Mouse (Mus musculus) midbrain, embryonic 15.5 days (tissue): ENCODE measurements around the gene Nfia. TPM values are rescaled to one million over a fixed set of nuclear protein-coding genes. Genes with fewer than 3 reads are reported as not detected.
A peak's percentile ranks its signal among the peaks of the same experiment; 100 is the strongest.

ENCODE experiments used
- ATAC-seq: fragments of 200-750 bp; cut with Nextera tagmentation; replicated peaks from 2 replicates; pipeline ENCODE4 v1.8.0; 2017; ENCODE audit warnings: moderate TSS enrichment
- H3K27ac ChIP-seq: fragments of 300-500 bp; sonication (generic); 2 replicates; pipeline ENCODE4 v1.5.1; 2015; ENCODE audit warnings: mild to moderate bottlenecking, inconsistent platforms
- H3K27me3 ChIP-seq: fragments of 300-500 bp; sonication (generic); replicated peaks from 2 replicates; pipeline ENCODE4 v1.6.1; 2015; ENCODE audit warnings: inconsistent platforms
- H3K36me3 ChIP-seq: fragments of 300-500 bp; sonication (generic); replicated peaks from 2 replicates; pipeline ENCODE4 v1.6.1; 2015; ENCODE audit warnings: inconsistent platforms
- H3K4me1 ChIP-seq: fragments of 300-500 bp; sonication (generic); 2 replicates; pipeline ENCODE4 v1.6.1; 2015; ENCODE audit warnings: inconsistent platforms
- H3K4me2 ChIP-seq: fragments of 300-500 bp; sonication (generic); 2 replicates; pipeline ENCODE4 v1.6.1; 2015; ENCODE audit warnings: inconsistent platforms, mild to moderate bottlenecking, moderate library complexity
- H3K4me3 ChIP-seq: fragments of 300-500 bp; sonication (generic); 2 replicates; pipeline ENCODE4 v1.5.1; 2015; ENCODE audit warnings: mild to moderate bottlenecking, inconsistent platforms
- H3K9ac ChIP-seq: fragments of 300-500 bp; sonication (generic); 2 replicates; pipeline ENCODE4 v1.6.1; 2015; ENCODE audit warnings: mild to moderate bottlenecking, inconsistent platforms
- H3K9me3 ChIP-seq: fragments of 300-500 bp; sonication (generic); 2 replicates; pipeline ENCODE4 v1.6.1; 2016; ENCODE audit warnings: inconsistent platforms
- WGBS: fragments of 180-500 bp; shearing (Covaris S2); methylation state at CpG from one replicate; pipeline ENCODE4 v1.1.7; 2015; ENCODE audit warnings: mixed read lengths; 5-methylcytosine and 5-hydroxymethylcytosine counted together
- polyA plus RNA-seq: library from polyadenylated mRNA; unstranded; fragments of >200 nt; fragmentation: Nextera tagmentation; extraction: Ambion mirVana; gene quantifications from 2 replicates; pipeline ENCODE4 v1.2.1, GENCODE M21; 2015

Gene Nfia
- polyA plus RNA-seq, 1 experiment from 2014 or later, result 26.5 TPM

- Histone ChIP-seq H3K9ac (no peak overlapping the region), H3K27me3 (peaks cover 19% of the 10 kb centered on the region), H3K4me2 (no peak overlapping the region), H3K36me3 (no peaks in the 10 kb centered on the region), H3K27ac (no peak overlapping the region), H3K9me3 (no peaks in the 10 kb centered on the region), H3K4me3 (no peak overlapping the region), H3K4me1 (peaks cover 32% of the 10 kb centered on the region)
- 28% methylated on average over 7 of the region's 7 CpGs for WGBS
- ATAC-seq, result peak; percentile 75
These were observed 67.0 kb downstream of the Nfia start for GRCm38 (mm10) chr4:97839406-97840101.

GRCm38 (mm10) chr4:97840227-97841062, 67.9 kb downstream of the Nfia start:
- Histone ChIP-seq H3K9me3 (no peaks in the 10 kb centered on the region), H3K4me1 (peaks cover 37% of the 10 kb centered on the region), H3K27ac (no peak overlapping the region), H3K9ac (no peak overlapping the region), H3K4me3 (no peak overlapping the region), H3K36me3 (no peaks in the 10 kb centered on the region), H3K4me2 (no peak overlapping the region), H3K27me3 (peaks cover 19% of the 10 kb centered on the region)
- 0 out of 2 replicates have a peak, but pooled peaks have one; percentile 12 for ATAC-seq
- 31% methylated on average over 8 of the region's 8 CpGs for WGBS

- Histone ChIP-seq H3K9me3 (no peaks in the 10 kb centered on the region), H3K4me1 (peaks cover 37% of the 10 kb centered on the region), H3K27me3 (peaks cover 16% of the 10 kb centered on the region), H3K4me2 (no peak overlapping the region), H3K36me3 (no peaks in the 10 kb centered on the region), H3K27ac (no peak overlapping the region), H3K4me3 (no peak overlapping the region), H3K9ac (no peak overlapping the region)
- no peak for ATAC-seq
- 49% methylated on average over 4 of the region's 4 CpGs for WGBS
These were observed 68.6 kb downstream of the Nfia start for GRCm38 (mm10) chr4:97841063-97841595.

GRCm38 (mm10) chr4:97841745-97842144, 69.2 kb downstream of the Nfia start:
- Histone ChIP-seq H3K9ac (no peak overlapping the region), H3K9me3 (no peaks in the 10 kb centered on the region), H3K36me3 (no peaks in the 10 kb centered on the region), H3K4me1 (peaks cover 36% of the 10 kb centered on the region), H3K27ac (no peak overlapping the region), H3K4me3 (no peak overlapping the region), H3K4me2 (no peak overlapping the region), H3K27me3 (peaks cover 21% of the 10 kb centered on the region)
- 74% methylated on average over 5 of the region's 5 CpGs for WGBS
- ATAC-seq, result no peak

- H3K36me3 ChIP-seq, result no peaks in the 10 kb centered on the region
- no peak overlapping the region for H3K4me3 ChIP-seq
- H3K9me3 ChIP-seq, result no peaks in the 10 kb centered on the region
- H3K4me1 ChIP-seq, result peaks cover 25% of the 10 kb centered on the region
- no peak overlapping the region for H3K9ac ChIP-seq
- H3K27me3 ChIP-seq, result peaks cover 18% of the 10 kb centered on the region
- no peak for ATAC-seq
- no peak overlapping the region; the same call in 1 of the 2 replicates for H3K4me2 ChIP-seq
- 14% methylated on average over 15 of the region's 15 CpGs for WGBS
- no peak overlapping the region for H3K27ac ChIP-seq
These were observed 71.6 kb downstream of the Nfia start for GRCm38 (mm10) chr4:97843981-97844690.

- Histone ChIP-seq H3K4me1 (peaks cover 19% of the 10 kb centered on the region), H3K4me2 (no peak overlapping the region), H3K9me3 (no peaks in the 10 kb centered on the region), H3K9ac (no peak overlapping the region), H3K4me3 (no peak overlapping the region), H3K36me3 (no peaks in the 10 kb centered on the region), H3K27ac (no peak overlapping the region), H3K27me3 (peaks cover 18% of the 10 kb centered on the region)
- no peak for ATAC-seq
- WGBS, result 20% methylated on average over 6 of the region's 6 CpGs
These were observed 72.4 kb downstream of the Nfia start for GRCm38 (mm10) chr4:97844899-97845298.

- H3K4me2 ChIP-seq, result no peak overlapping the region
- 86% methylated on average over 5 of the region's 5 CpGs for WGBS
- no peak for ATAC-seq
- H3K27ac ChIP-seq, result no peak overlapping the region
- no peak overlapping the region for H3K4me3 ChIP-seq
- H3K4me1 ChIP-seq, result peaks cover 14% of the 10 kb centered on the region
- no peaks in the 10 kb centered on the region for H3K36me3 ChIP-seq
- peaks cover 18% of the 10 kb centered on the region for H3K27me3 ChIP-seq
- H3K9me3 ChIP-seq, result no peaks in the 10 kb centered on the region
- no peak overlapping the region for H3K9ac ChIP-seq
These were observed 75.1 kb downstream of the Nfia start for GRCm38 (mm10) chr4:97847653-97848052.

GRCm38 (mm10) chr4:97850991-97851390, 78.5 kb downstream of the Nfia start:
- Histone ChIP-seq H3K4me1 (no peaks in the 10 kb centered on the region), H3K27me3 (peaks cover 11% of the 10 kb centered on the region), H3K36me3 (no peaks in the 10 kb centered on the region), H3K9ac (no peak overlapping the region), H3K9me3 (no peaks in the 10 kb centered on the region), H3K27ac (no peak overlapping the region), H3K4me2 (no peak overlapping the region), H3K4me3 (no peak overlapping the region)
- WGBS, result 92% methylated on average over 3 of the region's 3 CpGs
- ATAC-seq, result no peak

- 48% methylated on average over 5 of the region's 5 CpGs for WGBS
- ATAC-seq, result no peak
- no peak overlapping the region for H3K4me2 ChIP-seq
These were observed 79.2 kb downstream of the Nfia start for GRCm38 (mm10) chr4:97851698-97852097.

GRCm38 (mm10) chr4:97852626-97853025, 80.1 kb downstream of the Nfia start:
- no peaks in the 10 kb centered on the region for H3K27me3 ChIP-seq
- H3K27ac ChIP-seq, result no peak overlapping the region
- H3K4me1 ChIP-seq, result no peaks in the 10 kb centered on the region
- H3K9me3 ChIP-seq, result no peaks in the 10 kb centered on the region
- 97% methylated on average over 2 of the region's 2 CpGs for WGBS
- no peak overlapping the region for H3K9ac ChIP-seq
- H3K36me3 ChIP-seq, result no peaks in the 10 kb centered on the region
- no peak overlapping the region for H3K4me3 ChIP-seq
- H3K4me2 ChIP-seq, result no peak overlapping the region
- no peak for ATAC-seq

More at GRCm38 (mm10) chr4:97851698-97852097, 79.2 kb downstream of the Nfia start:
- no peaks in the 10 kb centered on the region for H3K36me3 ChIP-seq
- H3K9ac ChIP-seq, result no peak overlapping the region
- H3K27ac ChIP-seq, result no peak overlapping the region
- H3K9me3 ChIP-seq, result no peaks in the 10 kb centered on the region
- H3K4me3 ChIP-seq, result no peak overlapping the region
- H3K4me1 ChIP-seq, result no peaks in the 10 kb centered on the region
- peaks cover 7% of the 10 kb centered on the region for H3K27me3 ChIP-seq

- H3K36me3 ChIP-seq, result no peaks in the 10 kb centered on the region
- no peak overlapping the region for H3K27ac ChIP-seq
- no peak overlapping the region for H3K4me2 ChIP-seq
- ATAC-seq, result no peak
- H3K9ac ChIP-seq, result no peak overlapping the region
- 91% methylated on average over 4 of the region's 4 CpGs for WGBS
- no peaks in the 10 kb centered on the region for H3K27me3 ChIP-seq
- H3K4me3 ChIP-seq, result no peak overlapping the region
- H3K4me1 ChIP-seq, result no peaks in the 10 kb centered on the region
- no peaks in the 10 kb centered on the region for H3K9me3 ChIP-seq
These were observed 82.2 kb downstream of the Nfia start for GRCm38 (mm10) chr4:97854779-97855178.
